Mouse (Mus musculus) liver, adult 2 months (tissue): ENCODE measurements at regions not wholly inside any gene's neighbourhood (a gene's known extent, or its start where the extent isn't known, plus 50 kb on each side); places are given as distances from the start of the nearest gene placed in this dataset.

Experiments used
- DNase-seq: peaks from one replicate; pipeline ENCODE4 v3.0.0-alpha.2; 2011; ENCODE audit warnings: low read depth, low spot score; ENCODE audit errors: extremely low read depth
- H3K27ac ChIP-seq: fragments of 200-500 bp; replicated peaks from 2 replicates; pipeline ENCODE4 v1.5.1; 2012; ENCODE audit warnings: low read depth, mild to moderate bottlenecking, control low read depth, inconsistent platforms, low read length; ENCODE audit not compliant: insufficient read depth
- H3K27me3 ChIP-seq: fragments of 200-500 bp; 2 replicates; pipeline ENCODE4 v1.6.1; 2012; ENCODE audit warnings: mild to moderate bottlenecking, moderate library complexity, low read length, inconsistent platforms; ENCODE audit not compliant: control insufficient read depth, insufficient read depth
- H3K36me3 ChIP-seq: fragments of 200-500 bp; 2 replicates; pipeline ENCODE4 v1.6.1; 2012; ENCODE audit warnings: low read length, inconsistent platforms; ENCODE audit not compliant: control insufficient read depth, insufficient read depth
- H3K4me1 ChIP-seq: fragments of 200-500 bp; 2 replicates; pipeline ENCODE4 v1.6.1; 2011; ENCODE audit warnings: low read length; ENCODE audit not compliant: control insufficient read depth, insufficient read depth
- H3K4me3 ChIP-seq: fragments of 200-500 bp; 2 replicates; pipeline ENCODE4 v1.5.1; 2011; ENCODE audit warnings: low read depth, mild to moderate bottlenecking, control low read depth, low read length, moderate library complexity; ENCODE audit not compliant: insufficient read depth
- H3K79me2 ChIP-seq: fragments of 200-500 bp; 2 replicates; pipeline ENCODE4 v1.6.1; 2012; ENCODE audit warnings: inconsistent platforms, mild to moderate bottlenecking, low read length, moderate library complexity; ENCODE audit not compliant: control insufficient read depth, insufficient read depth
- H3K9ac ChIP-seq: fragments of 200-500 bp; 2 replicates; pipeline ENCODE4 v1.6.1; 2012; ENCODE audit warnings: low read depth, mild to moderate bottlenecking, control low read depth, inconsistent platforms, low read length
- CTCF ChIP-seq: fragments of 200-500 bp; IDR thresholded peaks from 2 replicates; pipeline ENCODE4 v1.5.1; 2011; ENCODE audit warnings: low read depth, low read length, control low read depth
- POLR2A ChIP-seq: fragments of 200-500 bp; IDR thresholded peaks from 2 replicates; pipeline ENCODE4 v1.6.1; 2011; ENCODE audit warnings: low read length, control low read depth; ENCODE audit not compliant: insufficient read depth; ENCODE audit errors: extremely low read depth
- WGBS: fragments of 180-500 bp; shearing (Covaris S2); methylation state at CpG from one replicate; pipeline ENCODE4 v1.1.7; 2018; 5-methylcytosine and 5-hydroxymethylcytosine counted together

DNA sequence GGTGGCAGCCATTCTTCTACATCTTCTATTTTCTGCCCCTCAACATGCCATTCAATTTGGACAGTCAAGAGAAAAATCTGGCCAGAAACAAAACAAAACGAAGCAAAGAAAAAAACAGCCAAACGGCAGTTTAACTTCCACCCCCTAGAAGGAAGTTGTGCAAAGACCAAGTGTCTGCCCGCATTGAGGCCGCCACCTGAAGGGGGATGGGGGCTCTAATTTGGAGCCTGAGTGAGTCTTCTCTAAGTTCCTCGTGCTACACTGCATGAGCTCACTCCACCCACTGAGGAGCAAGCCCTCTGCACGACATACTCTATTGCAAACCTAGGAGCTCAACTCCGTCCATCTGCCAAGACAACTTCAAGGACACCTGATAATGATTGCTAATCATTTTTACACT is 174.9 kb upstream of the Ercc4 start:
- no peaks in the 10 kb centered on the region for H3K4me1 ChIP-seq
- H3K4me3 ChIP-seq = no peak overlapping the region
- 69% methylated on average over 7 of the region's 7 CpGs for WGBS
- no peak overlapping the region for H3K27ac ChIP-seq
- TF ChIP-seq POLR2A (no peak), CTCF (no peak)
- H3K9ac ChIP-seq = no peak overlapping the region
- no peaks in the 10 kb centered on the region for H3K79me2 ChIP-seq
- DNase-seq = no peak
- no peaks in the 10 kb centered on the region for H3K36me3 ChIP-seq
- H3K27me3 ChIP-seq = no peaks in the 10 kb centered on the region

DNA sequence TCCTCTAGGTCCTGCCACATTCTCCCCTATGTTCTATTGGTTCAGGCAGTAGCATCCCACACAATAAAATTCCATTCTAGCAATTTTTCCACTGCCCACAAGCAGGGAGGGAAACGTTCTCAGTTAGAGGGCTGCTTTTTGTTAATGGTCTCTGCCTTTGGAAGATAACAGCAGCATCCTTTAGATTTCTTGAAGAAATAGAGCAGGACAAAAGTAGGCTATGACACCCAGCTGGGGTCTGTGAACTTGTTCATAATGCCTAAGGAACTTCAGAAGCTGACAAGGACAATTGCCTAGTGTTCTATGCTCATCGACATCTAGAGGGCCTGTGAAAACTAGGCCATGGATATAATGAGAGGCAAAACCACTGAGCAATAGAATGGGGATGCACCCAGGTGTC is 174.2 kb upstream of the Ercc4 start:
- Histone ChIP-seq H3K27ac (no peak overlapping the region), H3K4me1 (no peaks in the 10 kb centered on the region), H3K79me2 (no peaks in the 10 kb centered on the region), H3K4me3 (no peak overlapping the region), H3K36me3 (no peaks in the 10 kb centered on the region), H3K9ac (no peak overlapping the region), H3K27me3 (no peaks in the 10 kb centered on the region)
- 84% methylated on average over 2 of the region's 2 CpGs for WGBS
- TF ChIP-seq POLR2A = no peak
- no peak for TF ChIP-seq CTCF
- DNase-seq = no peak

DNA sequence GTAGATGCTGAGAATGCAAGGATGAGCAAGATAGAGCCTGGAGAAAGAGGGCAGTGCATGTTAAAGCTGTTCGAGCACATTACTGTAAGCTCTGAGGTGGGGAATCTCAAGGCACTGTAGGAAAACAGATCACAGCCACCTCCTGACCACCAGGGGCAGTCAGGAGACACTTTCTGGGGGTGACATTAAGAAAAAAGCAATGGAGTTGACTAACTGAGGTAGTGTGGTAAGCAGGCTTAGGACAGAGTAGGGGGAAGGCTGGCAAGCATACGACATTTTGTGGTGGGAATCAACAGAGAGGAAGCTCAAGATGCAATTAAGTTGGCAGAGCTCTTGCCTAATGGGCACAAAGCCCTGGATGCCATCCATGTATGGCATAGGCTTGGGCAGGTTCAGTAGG is 172.9 kb upstream of the Ercc4 start:
- no peaks in the 10 kb centered on the region for H3K27me3 ChIP-seq
- no peaks in the 10 kb centered on the region for H3K4me1 ChIP-seq
- no peak overlapping the region for H3K27ac ChIP-seq
- no peak for TF ChIP-seq POLR2A
- TF ChIP-seq CTCF = no peak
- H3K9ac ChIP-seq = no peak overlapping the region
- no peak for DNase-seq
- H3K79me2 ChIP-seq = no peaks in the 10 kb centered on the region
- H3K36me3 ChIP-seq = no peaks in the 10 kb centered on the region
- WGBS = 79% methylated on average over 2 of the region's 2 CpGs
- H3K4me3 ChIP-seq = no peak overlapping the region

DNA sequence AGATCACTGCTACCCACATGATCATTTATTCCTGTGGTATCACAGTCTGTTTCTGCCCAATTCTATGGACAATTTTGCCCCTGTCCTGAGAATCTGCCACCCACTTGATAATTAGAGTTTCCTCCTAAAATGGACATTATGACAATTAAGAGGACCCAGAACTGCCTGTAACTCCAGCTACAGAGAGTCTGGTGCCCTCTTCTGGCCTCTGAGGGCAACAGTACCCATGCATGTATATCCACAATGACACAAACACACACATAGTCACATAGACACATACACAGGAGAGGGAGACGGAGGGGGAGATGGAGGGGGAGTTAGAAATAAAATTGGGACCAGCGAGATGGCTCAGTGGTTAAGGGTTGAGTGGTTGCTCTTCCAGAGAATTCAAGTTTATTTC is 170.9 kb upstream of the Ercc4 start:
- H3K4me3 ChIP-seq = no peak overlapping the region
- H3K27me3 ChIP-seq = no peaks in the 10 kb centered on the region
- TF ChIP-seq CTCF (peak; percentile 21; the same call in 1 of the 2 replicates), POLR2A (no peak)
- H3K36me3 ChIP-seq = no peaks in the 10 kb centered on the region
- no peaks in the 10 kb centered on the region for H3K79me2 ChIP-seq
- H3K4me1 ChIP-seq = no peaks in the 10 kb centered on the region
- 95% methylated on average over 2 of the region's 2 CpGs for WGBS
- no peak overlapping the region for H3K9ac ChIP-seq
- no peak overlapping the region for H3K27ac ChIP-seq
- no peak for DNase-seq

DNA sequence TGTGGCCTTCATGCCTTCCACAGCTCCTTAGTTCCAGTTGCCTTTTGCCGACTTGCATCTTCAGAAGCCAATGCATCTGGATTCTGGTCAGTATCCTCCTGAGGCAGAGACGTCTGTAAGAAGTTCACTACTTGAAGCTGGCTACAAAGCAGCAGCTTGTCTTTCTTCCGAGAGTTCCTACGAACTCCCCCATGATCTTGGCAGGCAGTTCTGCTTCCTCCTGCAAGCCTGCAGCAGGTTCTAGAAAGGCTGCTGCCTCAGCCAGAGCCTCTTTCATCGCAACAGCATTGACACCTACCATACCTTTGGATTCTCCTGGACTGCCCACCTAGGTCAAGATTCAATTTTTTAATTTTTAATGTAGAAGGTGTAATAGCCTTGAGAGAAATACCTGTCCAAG is 158.3 kb upstream of the Ercc4 start:
- no peak for DNase-seq
- Histone ChIP-seq H3K4me3 (no peak overlapping the region), H3K9ac (no peak overlapping the region), H3K27ac (no peak overlapping the region), H3K27me3 (no peaks in the 10 kb centered on the region), H3K79me2 (no peaks in the 10 kb centered on the region), H3K36me3 (no peaks in the 10 kb centered on the region), H3K4me1 (no peaks in the 10 kb centered on the region)
- no peak for TF ChIP-seq CTCF
- no peak for TF ChIP-seq POLR2A
- WGBS = 88% methylated on average over 5 of the region's 5 CpGs

GRCm38 (mm10) chr16:12954028-12954427 is 155.5 kb upstream of the Ercc4 start:
- no peaks in the 10 kb centered on the region for H3K79me2 ChIP-seq
- no peak overlapping the region for H3K9ac ChIP-seq
- no peak overlapping the region for H3K27ac ChIP-seq
- no peaks in the 10 kb centered on the region for H3K27me3 ChIP-seq
- DNase-seq = no peak
- WGBS = 65% methylated on average over 8 of the region's 8 CpGs
- no peak overlapping the region for H3K4me3 ChIP-seq
- no peaks in the 10 kb centered on the region for H3K36me3 ChIP-seq
- TF ChIP-seq POLR2A = no peak
- no peak for TF ChIP-seq CTCF
- H3K4me1 ChIP-seq = no peaks in the 10 kb centered on the region
